Mouse (Mus musculus) gastrocnemius, postnatal 14 days (tissue): Measurements from ENCODE around the gene Rtn4rl1. TPM values are rescaled to one million over a fixed set of nuclear protein-coding genes. Genes with fewer than 3 reads are reported as not detected.
"Not testable (repeated sequence)": the region's sequence is repeated elsewhere in the genome, so short reads cannot be mapped to it uniquely, and the experiment has no call there.

Source experiments
- DNase-seq: peaks from one replicate; pipeline ENCODE4 v3.0.0; 2021; ENCODE audit warnings: mixed read lengths
- intact Hi-C: fragments of 180-260 bp; cut with DNase I; formaldehyde crosslinking; loops from one replicate; pipeline ENCODE4 v1.15.1; 2025; ENCODE audit warnings: low total_unique reads
- total RNA-seq, 2 experiments: library from RNA; stranded (reverse); gene quantifications; 2 replicates each; pipeline ENCODE4 v1.2.3; 2021

The Rtn4rl1 gene
- total RNA-seq, 2 experiments from 2014 or later: 2.1 to 3.0 TPM

DNA sequence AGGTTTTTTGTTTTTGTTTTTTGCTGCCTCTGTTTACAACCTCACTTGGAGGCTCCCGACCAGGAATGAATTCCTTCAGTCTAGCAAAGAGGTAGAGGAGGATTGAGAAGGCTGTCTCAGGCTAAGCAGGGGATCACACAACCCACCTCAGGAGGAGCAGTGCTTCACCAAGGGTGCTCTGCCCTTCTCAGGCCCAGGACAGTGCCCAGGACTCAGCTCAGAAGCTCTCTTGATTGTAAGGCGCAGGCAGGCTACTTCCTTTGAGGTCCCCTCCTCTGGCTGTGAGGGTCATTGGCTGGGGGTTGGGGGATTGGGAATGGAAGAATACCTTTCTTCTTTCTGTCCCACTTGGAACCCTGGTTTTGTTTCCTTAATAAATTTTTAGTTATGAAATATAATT is 29.5 kb upstream of the Rtn4rl1 start:
- no peak for DNase-seq
- intact Hi-C loops: no loop called here

DNA sequence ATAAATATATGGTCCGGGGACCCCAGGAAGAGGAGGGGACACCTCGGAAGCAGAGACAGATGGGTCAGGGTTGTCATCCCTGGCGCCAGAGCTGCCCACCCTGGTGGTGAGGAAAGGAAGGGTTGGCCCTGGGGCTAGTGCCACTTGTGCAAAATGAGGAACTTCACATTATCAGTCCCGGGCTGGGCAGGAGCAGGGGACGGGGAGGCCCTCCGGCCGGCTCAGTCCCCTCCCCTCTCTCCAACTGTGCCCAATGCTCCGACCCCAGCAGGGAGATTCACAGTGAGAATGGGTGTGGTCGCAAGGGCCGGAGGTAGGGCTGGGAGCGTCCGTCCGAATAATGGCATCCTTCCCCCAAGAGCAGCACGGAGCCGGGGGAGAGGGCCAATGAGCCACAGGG is 28.8 kb upstream of the Rtn4rl1 start:
- intact Hi-C loops: no loop called here
- no peak for DNase-seq

DNA sequence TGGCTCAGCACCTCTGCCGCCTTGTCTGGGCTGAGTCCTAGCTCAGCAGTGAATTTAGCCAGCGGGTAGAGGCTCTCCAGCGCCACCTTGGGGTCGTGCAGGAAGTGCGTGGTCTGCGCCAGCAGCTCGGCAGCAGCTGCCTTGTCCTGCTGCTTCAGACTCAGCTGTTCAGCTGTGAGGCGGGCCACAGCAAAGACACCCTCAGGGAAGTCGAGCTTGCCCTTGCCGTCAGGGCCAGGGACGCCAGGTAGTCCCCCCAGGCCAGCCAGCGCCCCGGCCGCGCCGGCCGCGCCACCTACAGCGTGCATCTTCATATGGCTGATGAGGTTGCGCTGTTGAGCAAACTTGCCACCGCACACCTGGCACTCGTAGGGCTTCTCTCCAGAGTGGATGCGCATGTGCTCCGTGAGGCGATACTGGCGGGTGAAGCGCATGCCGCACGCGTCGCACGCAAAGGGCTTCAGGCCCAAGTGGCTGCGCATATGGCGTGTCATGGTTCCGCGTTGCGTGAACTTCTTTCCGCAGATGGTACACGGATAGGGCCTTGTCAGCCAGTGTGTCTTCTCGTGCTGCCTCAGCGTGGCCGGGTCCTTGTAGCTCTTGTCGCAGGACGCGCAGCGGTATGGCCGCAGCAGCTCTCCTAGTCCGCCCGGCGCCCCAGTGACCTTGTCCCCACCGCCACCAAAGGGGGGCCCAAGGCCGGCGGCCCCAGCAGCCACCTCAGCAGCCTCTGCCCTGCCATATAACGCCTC is 28.0 kb upstream of the Rtn4rl1 start:
- intact Hi-C loops: loop anchor here (2.0 kb wide), 1 partner anchor 185 kb away; no protein-coding TSS in a partner anchor
- DNase-seq: peak; percentile 84

DNA sequence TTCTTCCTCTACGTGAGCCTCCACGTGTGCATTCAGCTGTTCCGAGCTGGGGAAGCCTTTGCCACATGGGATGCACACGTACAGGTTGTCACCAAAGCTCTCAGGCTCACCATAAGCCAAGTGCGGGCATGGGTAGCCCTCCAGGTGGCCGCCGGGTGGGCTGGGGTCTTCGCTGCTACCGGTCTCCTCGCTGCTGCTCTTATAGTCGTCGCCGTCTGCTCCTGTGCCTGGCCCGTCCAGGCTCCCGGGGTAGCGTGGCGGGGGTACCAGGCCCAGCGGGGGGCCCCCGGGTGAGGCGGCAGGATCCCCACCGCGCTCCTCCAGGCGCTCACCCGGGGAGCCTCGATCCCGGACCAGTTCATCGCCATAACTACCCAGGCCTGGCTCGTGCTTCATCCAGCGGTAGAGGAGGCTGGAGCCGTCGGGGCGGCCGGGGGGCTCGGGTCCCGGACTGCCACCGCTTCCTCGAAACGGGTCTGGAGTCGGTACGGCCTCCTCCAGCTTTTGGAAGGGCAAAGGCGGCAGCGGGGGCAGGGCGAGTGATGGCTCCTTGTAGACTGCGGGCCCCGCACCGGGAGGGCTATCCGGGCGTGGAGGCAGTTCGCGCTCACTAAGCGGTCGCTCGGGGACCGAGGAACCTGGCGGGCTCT is 27.3 kb upstream of the Rtn4rl1 start:
- intact Hi-C loops: loop anchor here (2.0 kb wide), 1 partner anchor 186 kb away; no protein-coding TSS in a partner anchor
- no peak for DNase-seq

DNA sequence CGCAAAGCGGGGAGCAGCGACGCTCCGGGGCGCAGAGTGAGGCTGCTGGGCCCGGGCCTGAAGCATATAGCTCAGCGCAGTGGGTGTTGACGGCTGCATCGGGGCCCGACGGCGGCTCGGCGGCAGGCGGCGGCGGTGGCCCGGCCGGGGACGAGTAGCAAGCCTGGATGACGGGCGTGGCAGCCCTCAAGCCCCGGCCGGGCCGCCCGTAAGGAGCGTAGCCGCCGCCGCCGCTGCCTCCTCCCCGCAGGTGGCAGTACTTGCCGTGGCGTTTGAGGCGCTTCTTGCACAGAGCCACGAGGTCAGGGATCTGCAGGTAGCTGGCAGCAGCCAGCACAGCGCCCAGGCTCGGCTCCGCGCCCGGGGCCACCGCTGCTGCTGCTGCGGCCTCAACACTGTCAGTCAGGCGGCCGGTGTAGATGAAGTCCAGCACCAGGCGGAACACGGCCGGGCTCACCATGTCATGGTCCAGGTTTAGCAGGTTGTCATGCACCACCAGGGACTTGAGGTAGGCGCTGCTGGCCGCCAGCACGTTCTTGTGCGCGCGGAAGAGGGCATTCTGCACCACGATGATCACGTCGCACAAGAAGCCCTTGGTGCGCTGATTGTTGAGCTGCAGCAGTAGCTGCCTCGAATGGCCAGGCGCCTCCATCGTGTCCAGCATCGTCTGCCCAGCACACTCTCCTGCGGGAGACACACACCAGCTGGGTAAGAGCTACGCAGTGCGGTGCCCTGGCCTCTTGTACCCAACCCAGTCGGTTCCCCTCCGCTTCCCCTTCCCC is 26.5 kb upstream of the Rtn4rl1 start:
- intact Hi-C loops: loop anchor here (2.0 kb wide), 1 partner anchor 186 kb away; no protein-coding TSS in a partner anchor
- DNase-seq: peak; percentile 45

DNA sequence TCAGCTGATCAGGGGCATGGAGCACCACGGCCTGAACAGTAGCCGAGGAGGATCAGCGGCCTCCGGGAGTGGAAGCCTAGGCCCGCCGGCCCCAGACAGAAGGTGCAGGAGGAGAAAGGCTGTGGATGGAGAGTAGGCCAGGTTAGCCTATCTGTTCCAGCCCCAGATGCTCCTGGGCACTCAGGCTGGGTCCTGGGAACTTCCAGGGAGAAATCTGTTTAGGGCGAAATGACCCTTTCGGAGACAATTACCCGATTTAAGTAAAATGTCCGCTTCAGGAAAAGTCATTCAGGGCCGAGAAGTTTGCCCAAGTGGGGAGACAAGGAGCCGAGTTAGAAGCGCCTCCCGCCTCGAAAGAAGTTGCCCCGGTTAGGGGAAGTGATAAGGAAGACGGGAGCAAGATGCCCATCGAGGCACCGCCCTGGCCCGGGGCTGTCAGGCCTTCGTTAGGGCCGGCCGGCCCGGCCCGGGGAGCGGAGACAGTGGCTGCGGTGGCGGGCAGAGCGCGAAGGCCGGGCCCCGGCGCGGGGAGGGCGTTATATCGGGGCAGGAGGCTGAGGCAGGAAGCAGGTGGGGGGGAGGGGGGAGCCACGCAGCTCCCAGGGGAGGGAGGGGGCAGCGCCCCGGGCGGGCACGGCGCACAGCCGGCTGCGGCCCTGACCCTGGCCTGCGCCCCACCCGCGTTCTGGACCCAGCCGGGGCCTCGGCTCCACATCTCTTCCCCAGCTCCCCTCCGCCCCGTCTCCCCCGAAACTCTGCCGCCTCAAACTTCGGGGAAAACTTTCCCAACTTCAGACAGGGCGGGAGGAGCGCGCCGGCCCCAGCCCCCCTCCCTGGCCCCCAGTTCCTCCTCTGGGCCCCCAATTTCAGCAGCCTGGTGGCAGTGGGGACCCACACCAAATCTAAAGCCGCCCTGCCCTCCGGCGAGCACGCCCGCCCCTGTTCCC is 25.7 kb upstream of the Rtn4rl1 start:
- intact Hi-C loops: loop anchor here (2.0 kb wide), 1 partner anchor 187 kb away; no protein-coding TSS in a partner anchor
- peak; percentile 54 for DNase-seq

DNA sequence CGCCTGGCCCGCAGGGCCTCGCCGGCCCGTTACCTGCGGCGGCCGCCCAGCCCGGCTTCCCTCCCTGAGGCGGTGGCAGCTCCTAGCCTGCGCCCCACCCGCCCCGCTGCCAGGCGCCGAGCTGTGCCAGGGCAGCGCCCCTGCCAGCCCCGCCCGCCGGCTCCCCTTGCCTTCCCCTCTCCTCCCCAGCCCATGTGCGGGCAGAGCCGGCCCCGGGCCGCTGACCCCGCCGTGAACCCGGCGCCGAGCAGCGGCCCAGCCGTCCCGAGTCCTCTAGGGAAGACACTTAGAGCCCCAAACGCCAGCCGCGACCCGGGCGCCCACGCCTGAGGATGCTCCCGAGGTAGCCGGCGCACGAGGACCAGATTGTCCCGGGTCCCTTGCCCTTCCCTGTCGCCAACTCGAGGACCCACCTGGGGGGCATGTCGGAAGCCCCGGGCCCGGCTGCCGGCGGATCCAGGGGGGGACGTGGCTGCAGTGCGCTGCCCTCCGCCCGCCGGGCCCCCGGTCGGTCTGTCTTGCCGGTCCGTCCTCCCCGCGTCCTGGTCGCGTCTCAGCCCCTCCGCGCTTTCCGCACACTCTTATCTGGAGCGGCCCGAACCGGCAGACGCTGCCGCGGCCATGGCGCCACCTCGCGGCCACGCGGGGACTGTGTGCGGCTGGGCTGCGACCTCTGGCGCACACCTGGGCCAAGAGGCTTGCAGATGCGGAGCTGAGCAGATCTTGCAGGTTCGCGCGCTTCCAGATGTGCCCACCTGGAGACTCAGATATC is 24.8 kb upstream of the Rtn4rl1 start:
- intact Hi-C loops: no loop called here
- peak; percentile 89 for DNase-seq

DNA sequence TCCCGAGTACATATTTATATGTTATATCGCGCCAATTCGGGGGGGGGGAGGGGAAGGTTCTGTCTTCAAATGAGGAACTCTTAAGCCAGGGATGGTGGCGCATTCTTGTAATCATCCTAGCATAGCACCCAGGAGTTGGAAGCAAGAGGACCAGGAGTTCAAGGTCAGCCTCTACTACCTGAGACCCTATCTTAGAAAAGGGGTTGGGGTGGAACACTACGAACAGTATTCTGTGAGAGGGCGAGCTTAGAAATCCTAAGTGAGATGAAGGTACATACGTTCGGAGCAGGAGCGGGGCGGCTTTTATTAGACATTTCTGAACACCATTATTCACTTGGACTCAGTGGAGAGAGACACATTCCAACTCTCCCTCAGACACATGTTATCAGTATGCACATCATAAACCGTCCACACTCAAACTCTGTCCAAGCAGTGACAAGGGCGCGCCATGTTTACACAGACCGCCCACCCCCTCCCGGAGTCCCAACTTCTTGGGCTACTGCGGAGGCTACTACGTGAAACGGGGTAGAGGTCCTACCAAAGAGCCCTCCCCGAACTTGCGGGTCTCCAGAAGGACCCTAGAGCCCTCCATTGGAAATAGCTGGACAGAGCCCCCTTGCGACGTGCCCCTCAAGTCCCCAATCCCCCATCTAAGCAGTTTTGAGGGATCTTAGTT is 24.0 kb upstream of the Rtn4rl1 start, which contains the start of gene Hic1:
Hic1 (minus strand) TSS at position 115 of the 676 bp plus-strand sequence.
- intact Hi-C loops: no loop called here
- no peak for DNase-seq

DNA sequence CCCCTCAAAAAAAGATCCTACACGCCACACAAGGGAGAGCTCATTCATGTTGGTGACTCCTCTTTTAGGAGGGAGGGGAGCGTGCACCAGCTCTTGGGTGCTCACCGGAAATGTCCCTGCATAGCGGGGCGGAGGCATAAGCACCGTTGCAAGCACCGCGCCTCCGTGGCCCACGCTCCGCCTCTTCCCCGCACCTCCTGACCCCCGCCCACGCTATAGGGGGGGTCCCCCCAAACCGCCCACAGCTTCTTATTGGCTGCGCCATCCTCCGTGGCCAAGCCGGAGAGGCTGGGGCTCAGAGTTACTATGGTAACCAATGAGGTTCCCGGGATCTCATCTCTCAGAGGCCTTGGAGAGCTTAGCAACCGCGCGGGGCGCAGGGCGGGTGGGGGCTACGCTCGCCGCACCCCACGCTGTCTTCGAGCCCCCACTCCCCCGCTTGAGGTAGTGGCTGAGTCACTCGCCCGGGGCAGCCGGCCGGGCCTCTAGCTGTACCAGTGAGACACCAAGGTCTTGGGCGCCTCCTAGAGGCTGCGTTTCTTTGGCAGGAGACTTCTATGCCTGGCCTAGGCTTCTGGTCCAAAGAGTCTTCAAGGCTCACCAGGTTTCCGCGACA is 23.3 kb upstream of the Rtn4rl1 start:
- intact Hi-C loops: no loop called here
- DNase-seq: peak; percentile 92

DNA sequence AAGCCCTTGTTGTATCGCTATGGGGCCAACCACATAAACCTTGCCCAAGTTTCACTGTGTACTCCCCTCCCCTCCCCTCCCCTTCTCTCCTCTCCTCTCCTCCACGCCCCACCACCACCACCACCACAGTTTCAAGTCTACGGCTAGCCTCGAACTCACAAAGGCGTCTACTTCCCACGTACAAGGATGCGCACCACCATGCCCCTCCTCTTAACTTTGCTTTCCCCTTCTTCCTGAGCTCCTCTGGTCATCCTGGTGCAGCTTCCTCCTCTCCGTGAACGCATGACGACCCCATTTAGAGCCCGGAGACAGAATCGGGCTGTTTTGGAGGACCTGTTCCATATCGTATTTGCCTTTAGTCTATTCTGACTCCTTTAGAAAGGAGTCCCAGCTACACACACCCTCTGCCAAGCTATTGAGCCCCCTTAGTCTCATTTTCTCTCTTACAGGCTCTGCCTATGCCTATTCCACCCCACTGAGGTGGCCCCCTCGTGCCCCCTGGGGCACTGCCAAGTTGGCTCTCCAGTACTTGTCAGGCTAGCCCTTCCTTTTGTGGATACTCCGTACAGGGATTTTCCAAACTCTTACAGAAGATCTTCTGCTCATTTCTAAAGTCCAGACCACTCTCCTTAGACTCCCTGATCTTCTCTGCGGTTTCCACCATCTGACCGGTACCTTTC is 22.3 kb upstream of the Rtn4rl1 start:
- intact Hi-C loops: no loop called here
- peak; percentile 16 for DNase-seq

DNA sequence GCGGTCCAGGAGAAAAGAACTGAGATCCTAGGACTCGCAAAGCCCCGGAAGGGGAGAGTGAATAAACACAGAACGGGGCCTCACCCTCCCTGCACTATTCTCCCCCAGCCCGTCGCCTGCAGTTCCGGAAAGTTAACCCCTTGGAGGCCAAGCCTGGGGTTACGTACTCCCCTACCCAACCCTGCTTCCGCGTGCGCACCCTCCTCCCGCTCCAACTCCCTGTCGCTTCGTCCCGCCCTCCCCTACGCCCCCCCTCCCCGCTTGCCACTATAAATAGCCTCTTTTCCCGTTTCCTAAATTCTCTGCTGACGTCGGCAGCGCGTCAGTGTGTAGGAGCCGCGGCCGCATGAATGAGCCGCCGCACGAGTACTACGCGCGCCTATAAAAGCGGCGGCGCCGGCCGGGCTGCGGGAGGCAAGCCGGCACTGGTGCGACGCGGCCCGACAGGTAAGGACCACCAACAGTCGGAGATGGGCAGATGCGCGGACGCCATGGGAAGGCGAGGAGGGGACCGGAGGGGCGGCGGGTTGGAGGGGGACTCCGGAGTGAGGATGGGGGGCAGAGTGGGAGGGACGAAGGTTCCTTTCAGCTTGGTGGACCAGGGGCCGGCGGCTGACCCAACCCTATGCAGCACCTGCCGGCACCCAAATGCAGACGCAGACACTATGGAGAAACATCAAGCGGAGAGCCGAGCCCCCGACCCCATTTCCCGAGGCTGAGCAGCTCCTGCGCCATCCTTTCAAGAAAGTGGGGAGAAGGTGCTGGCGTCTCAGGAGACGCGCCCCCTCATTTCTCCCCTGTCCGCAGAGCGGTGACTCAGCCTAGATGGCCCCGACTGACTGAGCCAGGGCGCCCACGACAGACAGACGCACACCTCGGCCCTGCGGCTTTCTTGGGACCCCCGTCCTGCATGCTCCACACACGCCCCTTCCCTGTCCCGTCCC is 21.2 kb upstream of the Rtn4rl1 start:
- intact Hi-C loops: no loop called here
- DNase-seq: no peak

DNA sequence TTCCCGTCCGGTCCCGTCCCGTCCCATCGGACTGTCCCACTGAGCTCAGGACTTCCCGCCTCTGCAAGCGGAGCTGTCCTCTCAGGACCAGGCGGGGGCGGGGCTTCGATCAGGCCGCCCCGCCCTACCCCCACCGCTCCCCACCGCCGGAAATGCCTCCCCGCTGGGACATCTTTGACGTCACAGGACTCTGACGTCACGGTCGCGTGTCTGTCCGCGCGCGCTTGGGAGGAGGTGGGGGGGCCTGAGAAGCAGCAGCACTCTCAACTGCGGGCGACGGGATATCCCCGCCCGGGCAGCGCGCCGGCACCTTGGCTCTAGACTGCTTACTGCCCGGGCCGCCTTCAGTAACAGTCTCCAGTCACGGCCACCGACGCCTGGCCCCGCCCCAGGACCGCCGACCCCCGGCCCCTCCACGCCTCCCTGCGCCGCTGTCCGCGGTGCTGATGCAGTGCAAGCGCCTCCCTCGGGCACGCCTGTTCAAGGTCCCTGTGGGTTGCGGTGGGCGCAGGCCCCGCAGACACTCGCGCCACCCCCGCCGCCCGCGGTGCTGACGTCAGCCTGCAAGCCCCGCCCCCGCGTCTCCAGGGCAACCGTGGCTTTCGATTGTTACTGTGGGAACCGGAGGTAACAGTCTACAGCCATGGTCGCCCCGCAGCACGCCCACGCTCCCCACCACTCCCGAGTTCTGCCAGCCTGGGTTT is 20.3 kb upstream of the Rtn4rl1 start:
- peak; percentile 77 for DNase-seq
- intact Hi-C loops: no loop called here

DNA sequence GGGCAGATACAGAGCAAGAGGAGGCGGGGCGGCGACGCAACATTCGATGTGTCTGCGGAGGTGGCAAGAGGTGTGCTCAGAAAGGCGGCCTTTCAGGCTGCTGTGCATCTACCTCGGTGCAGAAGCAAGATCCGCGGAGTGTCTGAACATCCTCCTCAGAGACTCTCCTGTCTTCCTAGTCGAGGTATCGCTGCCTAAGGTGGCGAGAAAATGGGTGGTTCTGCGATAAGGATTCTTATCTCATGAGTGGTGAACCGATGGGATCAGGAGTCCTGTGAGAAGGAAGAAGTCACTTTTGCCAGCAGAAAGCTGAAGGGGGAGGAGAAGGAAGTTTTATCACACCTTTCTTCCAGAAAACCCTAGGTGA is 19.8 kb upstream of the Rtn4rl1 start:
- intact Hi-C loops: no loop called here
- no peak for DNase-seq

DNA sequence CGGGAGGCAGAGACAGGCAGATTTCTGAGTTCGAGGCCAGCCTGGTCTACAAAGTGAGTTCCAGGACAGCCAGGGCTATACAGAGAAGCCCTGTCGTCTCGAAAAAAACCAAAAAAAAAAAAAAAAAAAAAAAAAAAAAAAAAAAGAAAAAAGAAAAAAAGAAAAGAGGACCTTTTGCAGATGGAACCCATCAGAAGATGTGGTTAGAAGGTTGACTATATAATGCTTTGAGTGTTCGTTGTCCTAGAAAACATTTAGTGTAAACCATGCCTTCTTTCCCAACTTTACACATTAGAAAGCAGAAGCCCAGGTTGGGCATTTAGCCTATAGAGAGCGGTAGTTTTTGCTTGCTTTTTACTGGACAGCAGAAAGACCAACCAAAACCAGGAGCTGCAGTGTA is 19.0 kb upstream of the Rtn4rl1 start:
- DNase-seq, intact Hi-C loops: not testable (repeated sequence)

DNA sequence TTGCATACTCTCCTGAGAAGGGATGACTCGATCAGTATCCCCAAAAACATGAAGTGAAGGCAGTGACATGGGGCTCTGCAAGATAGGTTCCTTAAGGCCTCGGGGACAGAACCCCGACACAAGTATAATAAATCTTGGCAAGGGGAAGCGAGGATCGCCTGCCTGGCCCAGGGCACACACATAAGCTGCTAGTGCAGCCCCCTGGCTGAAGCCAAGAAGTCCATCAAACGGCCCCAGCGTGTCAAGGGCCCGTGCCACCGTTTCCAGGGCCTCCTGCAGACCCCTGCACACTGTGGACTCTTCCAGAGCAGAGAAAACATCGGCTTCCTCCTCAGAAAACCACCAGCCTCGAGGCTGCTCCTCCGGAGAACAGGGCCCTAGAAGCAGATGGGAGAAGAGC is 15.6 kb upstream of the Rtn4rl1 start:
- no peak for DNase-seq
- intact Hi-C loops: no loop called here
